10 mouse cellular contexts compared by ENCODE assay signal in genomic region chr16:23374938-23375337, GRCm38 (mm10). TPM values are rescaled to one million over a fixed set of nuclear protein-coding genes. Genes with fewer than 3 reads are reported as not detected.
DNase-seq lines count a peak whose midpoint lies in the region; ATAC-seq and TF ChIP-seq lines count a peak whose summit lies in the region.
"Had no signal": no experiment of that assay in that cellular context is flagged by ENCODE, and none has a peak within 500 bp of the region (broad histone marks: within the 10 kb centered on the region; RNA-seq: fewer than 3 reads in every experiment).

No protein-coding gene starts in this region.

- no peak for TF ChIP-seq CTCF in midbrain, postnatal 0 days (IDR thresholded peaks at IDR 0.05)

- peak; percentile 87 for ATAC-seq in frontal cortex, adult (ENCODE audit: low TSS enrichment)
- no peak for ATAC-seq in midbrain, postnatal 0 days (ENCODE audit: low FRiP score)
- no peak for ATAC-seq in midbrain, embryonic 11.5 days (ENCODE audit: low FRiP score)
- 0 out of 2 replicates have a peak, but pooled peaks have one; percentile 32 for ATAC-seq in neutrophil, adult 5-6 weeks (ENCODE audit: extremely low read depth, insufficient number of reproducible peaks, low FRiP score, poor library complexity, severe bottlenecking)
- ATAC-seq: forebrain, postnatal 0 days had no signal

- H3K36me3 ChIP-seq in midbrain, postnatal 0 days (ENCODE audit: insufficient read depth, low read length), result no peaks in the 10 kb centered on the region
- no peaks in the 10 kb centered on the region for H3K36me3 ChIP-seq in midbrain, embryonic 11.5 days (ENCODE audit: control insufficient read depth, insufficient read depth, low read length)

- no peak overlapping the region for H3K4me2 ChIP-seq in midbrain, postnatal 0 days (ENCODE audit: low read depth, low read length, poor library complexity, severe bottlenecking)
- H3K4me2 ChIP-seq in midbrain, embryonic 11.5 days, result no peak overlapping the region

- H3K4me3 ChIP-seq in midbrain, postnatal 0 days (ENCODE audit: low read depth, low read length), result no peak overlapping the region
- no peak overlapping the region for H3K4me3 ChIP-seq in midbrain, embryonic 11.5 days (ENCODE audit: low read depth, low read length)

- DNase-seq in frontal cortex, postnatal 10 days (ENCODE audit: low spot score in 2 of 2), result no peak
- peak; percentile 6 for DNase-seq in midbrain, postnatal 0 days (ENCODE audit: low spot score)
- no peak for DNase-seq in midbrain, embryonic 11.5 days (ENCODE audit: low spot score, missing footprints)
- DNase-seq in induced T-regulatory cell, adult 2 months (ENCODE audit: low read depth), result peak; percentile 38
- DNase-seq in cerebellum, postnatal 4 days (ENCODE audit: low spot score in 2 of 2), result no peak
- no peak for DNase-seq in cerebellum, adult 11-12 months
- DNase-seq: forebrain, postnatal 0 days had no signal

- no peaks in the 10 kb centered on the region for H3K27me3 ChIP-seq in midbrain, postnatal 0 days (ENCODE audit: insufficient read depth, low read length)
- no peaks in the 10 kb centered on the region for H3K27me3 ChIP-seq in midbrain, embryonic 11.5 days (ENCODE audit: control insufficient read depth, insufficient read depth, low read length)

- no peak overlapping the region for H3K9ac ChIP-seq in midbrain, postnatal 0 days (replicated peaks; ENCODE audit: low read length, poor library complexity, severe bottlenecking)
- H3K9ac ChIP-seq in midbrain, embryonic 11.5 days (ENCODE audit: low read length), result no peak overlapping the region
- H3K9ac ChIP-seq: forebrain, postnatal 0 days had no signal

- H3K27ac ChIP-seq in midbrain, postnatal 0 days (ENCODE audit: low read depth, low read length), result no peak overlapping the region
- H3K27ac ChIP-seq in midbrain, embryonic 11.5 days (ENCODE audit: low read depth, low read length), result no peak overlapping the region

- H3K9me3 ChIP-seq in midbrain, postnatal 0 days (ENCODE audit: low read length), result no peaks in the 10 kb centered on the region
- H3K9me3 ChIP-seq in midbrain, embryonic 11.5 days (ENCODE audit: control insufficient read depth, low read length), result no peaks in the 10 kb centered on the region

- H3K4me1 ChIP-seq in midbrain, postnatal 0 days (ENCODE audit: insufficient read depth, low read length), result no peaks in the 10 kb centered on the region
- H3K4me1 ChIP-seq in midbrain, embryonic 11.5 days (ENCODE audit: control insufficient read depth, insufficient read depth, low read length), result no peaks in the 10 kb centered on the region

- 84% methylated on average over 5 of the region's 5 CpGs for WGBS in midbrain, postnatal 0 days
- WGBS in midbrain, embryonic 11.5 days, result 78% methylated on average over 5 of the region's 5 CpGs

RNA-seq across cellular contexts. Expression of gene Rtp1, which starts 54.0 kb away (rescaled TPM):
- total RNA-seq in midbrain, postnatal 0 days (2014; rRNA removed), result 0.28 and 0.77 TPM in 2 replicates
- polyA plus RNA-seq in midbrain, postnatal 0 days (2015; fragmentation: Nextera tagmentation; extraction: Ambion mirVana), result 0.13 and 0.33 TPM in 2 replicates
- polyA plus RNA-seq in midbrain, embryonic 11.5 days (2014; fragmentation: Nextera tagmentation; extraction: Ambion mirVana), result not detected in 2 replicates
- not detected in 2 replicates for total RNA-seq in neutrophil, adult 5-6 weeks (2017)
- polyA plus RNA-seq: large intestine, adult 2 months had no signal

Comparison
In these comparisons a context has a peak if more than half of its experiments do, and no peak if none do; other contexts are left out.
1. DNase-seq: peak in midbrain, postnatal 0 days (single experiment) and induced T-regulatory cell, adult 2 months (single experiment); none in frontal cortex, postnatal 10 days (0 of 2), midbrain, embryonic 11.5 days (single experiment), cerebellum, postnatal 4 days (0 of 2) and cerebellum, adult 11-12 months (single experiment).
2. ATAC-seq: peak in frontal cortex, adult (single experiment) and neutrophil, adult 5-6 weeks (single experiment); none in midbrain, postnatal 0 days (single experiment) and midbrain, embryonic 11.5 days (single experiment).